8 mouse cellular contexts compared by ENCODE assay signal in the genomic region with DNA sequence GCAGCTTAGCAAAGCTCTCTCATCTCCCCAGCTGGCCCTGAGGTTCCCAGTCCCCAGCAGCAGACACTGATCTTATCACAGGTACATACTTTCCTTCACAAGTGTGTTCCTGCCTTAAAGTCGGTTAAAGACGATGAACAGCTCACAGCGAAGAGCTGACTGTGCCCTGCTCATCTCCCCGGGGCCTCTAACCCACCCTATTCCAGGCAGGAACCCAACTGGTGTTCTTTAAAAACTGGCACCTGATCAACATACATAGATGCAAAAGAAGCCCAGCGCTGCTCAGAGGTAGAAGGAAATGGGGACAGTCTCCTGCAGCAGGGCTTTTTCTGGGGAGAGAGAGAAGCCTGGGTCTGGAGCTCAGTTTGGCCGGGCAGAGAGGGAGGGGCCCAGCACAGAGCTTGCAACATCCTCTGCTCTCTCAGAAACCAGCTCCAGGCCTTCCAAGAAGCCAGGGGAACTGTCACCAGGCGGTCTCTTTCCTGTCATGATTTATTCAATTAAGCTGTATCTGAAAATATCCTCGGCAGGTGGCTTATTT. TPM values are rescaled to one million over a fixed set of nuclear protein-coding genes. Genes with fewer than 3 reads are reported as not detected.
DNase-seq lines count a peak whose midpoint lies in the region; ATAC-seq lines count a peak whose summit lies in the region.

No protein-coding gene starts in this region.

- peak; percentile 41 for ATAC-seq in activated CD4-positive, CD25-positive, alpha-beta regulatory T cell, adult 4 months

- DNase-seq in layer of hippocampus, adult 9-11 months: peak; percentile 20
- no peak for DNase-seq in layer of hippocampus, adult 9-10 months (ENCODE audit: low spot score)
- DNase-seq in cerebellum, adult 9-11 months: peak; percentile 26
- peak; percentile 12 to 19 for DNase-seq in kidney, adult 8-10 months
- DNase-seq in skeletal muscle tissue, adult 2 months (ENCODE audit: low read depth, low spot score): peak; percentile 45
- no peak for DNase-seq in ovary, postnatal 14 days (ENCODE audit: low spot score)
- no peak for DNase-seq in yolk sac, embryonic 10.5 days (ENCODE audit: low spot score)

RNA-seq across cellular contexts. Expression of a gene that starts 30.4 kb away (rescaled TPM):
- 100 to 1,000 TPM; 218 to 257 TPM for polyA plus RNA-seq in activated CD4-positive, CD25-positive, alpha-beta regulatory T cell, adult 4 months (2017; shearing (Covaris generic))

RNA-seq across cellular contexts. Expression of a gene that starts 54.0 kb away (rescaled TPM):
- polyA plus RNA-seq in activated CD4-positive, CD25-positive, alpha-beta regulatory T cell, adult 4 months (2017; shearing (Covaris generic)): 1 to 10 TPM; 1.6 to 1.7 TPM

Comparison
In these comparisons a context has a peak if more than half of its experiments do, and no peak if none do; other contexts are left out.
1. DNase-seq: peak in layer of hippocampus, adult 9-11 months (single experiment), cerebellum, adult 9-11 months (single experiment), kidney, adult 8-10 months (2 of 2) and skeletal muscle tissue, adult 2 months (single experiment); none in layer of hippocampus, adult 9-10 months (single experiment), ovary, postnatal 14 days (single experiment) and yolk sac, embryonic 10.5 days (single experiment).